8 mouse cellular contexts compared by ENCODE assay signal in the genomic region with DNA sequence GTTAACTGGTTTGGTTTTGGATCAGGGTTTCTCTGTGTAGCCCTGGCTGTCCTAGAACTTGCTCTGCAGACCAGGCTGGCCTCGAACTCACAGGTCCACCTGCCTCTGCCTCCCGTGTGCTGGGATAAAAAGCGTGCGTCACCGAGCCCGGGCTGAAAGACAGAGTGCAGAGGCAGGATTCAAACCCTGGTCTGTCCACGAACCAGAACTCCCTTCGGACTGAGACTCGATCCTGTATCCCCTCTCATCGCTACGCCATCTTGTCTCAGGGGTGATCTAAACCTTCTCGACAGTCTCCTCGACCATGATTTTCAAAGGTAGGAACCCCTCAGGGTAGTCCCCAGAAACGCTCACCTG. TPM values are rescaled to one million over a fixed set of nuclear protein-coding genes. Genes with fewer than 3 reads are reported as not detected.
DNase-seq lines count a peak whose midpoint lies in the region; ATAC-seq and TF ChIP-seq lines count a peak whose summit lies in the region.

No protein-coding gene starts in this region.

- peaks cover 13% of the 10 kb centered on the region for H3K4me1 ChIP-seq in heart, embryonic 16.5 days (ENCODE audit: control insufficient read depth, insufficient read depth, low read length)
- peaks cover 3% of the 10 kb centered on the region; the same call in 1 of the 2 replicates for H3K4me1 ChIP-seq in bone marrow, adult 2 months (ENCODE audit: control insufficient read depth, insufficient read depth, low read length)
- peaks cover 19% of the 10 kb centered on the region for H3K4me1 ChIP-seq in hindbrain, embryonic 13.5 days (replicated peaks)
- peaks cover 21% of the 10 kb centered on the region for H3K4me1 ChIP-seq in midbrain, embryonic 10.5 days

- no peak for DNase-seq in heart, postnatal 25 days (ENCODE audit: low spot score)
- DNase-seq in midbrain, embryonic 10.5 days (ENCODE audit: low spot score), result no peak
- DNase-seq in left cerebral cortex, adult 11 months (ENCODE audit: low spot score), result no peak
- no peak for DNase-seq in spleen, postnatal 14 days (ENCODE audit: low spot score in 2 of 2)

- intact Hi-C loops in heart, postnatal 25 days (cut with DNase I), result loop anchor here (1.0 to 10.0 kb wide), 4 partner anchors 58 to 510 kb away; no protein-coding TSS in a partner anchor

- H3K9me3 ChIP-seq in heart, embryonic 16.5 days (replicated peaks; ENCODE audit: control insufficient read depth, low read length), result no peaks in the 10 kb centered on the region
- H3K9me3 ChIP-seq in hindbrain, embryonic 13.5 days, result no peaks in the 10 kb centered on the region
- no peaks in the 10 kb centered on the region for H3K9me3 ChIP-seq in midbrain, embryonic 10.5 days (replicated peaks)

- no peak for TF ChIP-seq POLR2A in bone marrow, adult 2 months (IDR thresholded peaks at IDR 0.05; ENCODE audit: borderline replicate concordance, control insufficient read depth, low read depth, low read length)

- H3K4me3 ChIP-seq in heart, embryonic 16.5 days (ENCODE audit: low read length), result peak overlapping the region; percentile 74
- H3K4me3 ChIP-seq in bone marrow, adult 2 months (replicated peaks; ENCODE audit: control insufficient read depth, low read depth, low read length), result peak overlapping the region; percentile 92
- peak overlapping the region; percentile 58 for H3K4me3 ChIP-seq in hindbrain, embryonic 13.5 days
- H3K4me3 ChIP-seq in midbrain, embryonic 10.5 days, result peak overlapping the region; percentile 81

- H3K36me3 ChIP-seq in heart, embryonic 16.5 days (ENCODE audit: control insufficient read depth, insufficient read depth), result no peaks in the 10 kb centered on the region
- no peaks in the 10 kb centered on the region for H3K36me3 ChIP-seq in hindbrain, embryonic 13.5 days
- H3K36me3 ChIP-seq in midbrain, embryonic 10.5 days, result peaks cover 15% of the 10 kb centered on the region

- peak overlapping the region; percentile 78 for H3K9ac ChIP-seq in heart, embryonic 16.5 days (ENCODE audit: low read length)
- H3K9ac ChIP-seq in hindbrain, embryonic 13.5 days, result peak overlapping the region; percentile 68

- peak overlapping the region; percentile 31 for H3K27ac ChIP-seq in heart, embryonic 16.5 days (ENCODE audit: low read length)
- H3K27ac ChIP-seq in bone marrow, adult 2 months (ENCODE audit: control insufficient read depth, insufficient read depth, low read depth, low read length, poor library complexity), result no peak overlapping the region
- H3K27ac ChIP-seq in hindbrain, embryonic 13.5 days, result peak overlapping the region; percentile 74
- peak overlapping the region; percentile 78 for H3K27ac ChIP-seq in midbrain, embryonic 10.5 days (replicated peaks)

- ATAC-seq in heart, embryonic 16.5 days (replicated peaks; ENCODE audit: extremely low read depth, insufficient read depth, low FRiP score), result no peak
- no peak for ATAC-seq in hindbrain, embryonic 13.5 days (ENCODE audit: low FRiP score)
- no peak for ATAC-seq in activated CD4-positive, CD25-positive, alpha-beta regulatory T cell, adult 4 months

- TF ChIP-seq CTCF in bone marrow, adult 2 months (IDR thresholded peaks at IDR 0.05; ENCODE audit: control insufficient read depth, insufficient read depth, low read length), result no peak

- H3K27me3 ChIP-seq in heart, embryonic 16.5 days (ENCODE audit: control insufficient read depth, insufficient read depth, low read length), result no peaks in the 10 kb centered on the region
- H3K27me3 ChIP-seq in hindbrain, embryonic 13.5 days, result no peaks in the 10 kb centered on the region
- no peaks in the 10 kb centered on the region for H3K27me3 ChIP-seq in midbrain, embryonic 10.5 days (ENCODE audit: low read depth, poor library complexity, severe bottlenecking)

- WGBS in heart, embryonic 16.5 days, result 1% methylated on average over 14 of the region's 14 CpGs
- 3% methylated on average over 14 of the region's 14 CpGs for WGBS in bone marrow, adult 2 months
- WGBS in hindbrain, embryonic 13.5 days, result under 1% methylated on average over 14 of the region's 14 CpGs
- 2% methylated on average over 14 of the region's 14 CpGs for WGBS in midbrain, embryonic 10.5 days

- peak overlapping the region; percentile 78 for H3K4me2 ChIP-seq in heart, embryonic 16.5 days (ENCODE audit: low read depth, low read length)
- peak overlapping the region; percentile 61 for H3K4me2 ChIP-seq in hindbrain, embryonic 13.5 days

RNA-seq across cellular contexts. Expression of a gene that starts 0.3 kb away (rescaled TPM):
- 1.0 and 1.2 TPM in 2 replicates for polyA plus RNA-seq in heart, embryonic 16.5 days (2015; fragmentation: Nextera tagmentation; extraction: Ambion mirVana)
- total RNA-seq in heart, postnatal 25 days (2021), result under 1 TPM; 0.61 to 0.70 TPM
- polyA plus RNA-seq in bone marrow, adult 2 months (2011; ENCODE audit: insufficient read depth, insufficient read length, low replicate concordance, missing spikeins), result not detected in 2 replicates
- polyA plus RNA-seq in hindbrain, embryonic 13.5 days (2015; fragmentation: Nextera tagmentation; extraction: Ambion mirVana), result 0.76 and 0.84 TPM in 2 replicates
- 0.94 and 1.0 TPM in 2 replicates for polyA plus RNA-seq in midbrain, embryonic 10.5 days (2016; fragmentation: Nextera tagmentation; extraction: Ambion mirVana)
- polyA plus RNA-seq in activated CD4-positive, CD25-positive, alpha-beta regulatory T cell, adult 4 months (2017; shearing (Covaris generic)), result under 1 TPM; 0.24 to 0.66 TPM

RNA-seq across cellular contexts. Expression of a gene that starts 0.6 kb away (rescaled TPM):
- polyA plus RNA-seq in heart, embryonic 16.5 days (2015; fragmentation: Nextera tagmentation; extraction: Ambion mirVana), result 65.2 and 69.1 TPM in 2 replicates
- total RNA-seq in heart, postnatal 25 days (2021), result 1 to 10 TPM; 1.1 to 1.7 TPM
- 48.8 and 55.7 TPM in 2 replicates for polyA plus RNA-seq in bone marrow, adult 2 months (2011; ENCODE audit: insufficient read depth, insufficient read length, low replicate concordance, missing spikeins)
- 14.0 and 15.8 TPM in 2 replicates for polyA plus RNA-seq in hindbrain, embryonic 13.5 days (2015; fragmentation: Nextera tagmentation; extraction: Ambion mirVana)
- 106 and 115 TPM in 2 replicates for polyA plus RNA-seq in midbrain, embryonic 10.5 days (2016; fragmentation: Nextera tagmentation; extraction: Ambion mirVana)
- polyA plus RNA-seq in activated CD4-positive, CD25-positive, alpha-beta regulatory T cell, adult 4 months (2017; shearing (Covaris generic)), result 10 to 100 TPM; 69.0 to 76.6 TPM

RNA-seq across cellular contexts. Expression of a gene that starts 18.1 kb away (rescaled TPM):
- 258 and 282 TPM in 2 replicates for polyA plus RNA-seq in heart, embryonic 16.5 days (2015; fragmentation: Nextera tagmentation; extraction: Ambion mirVana)
- 100 to 1,000 TPM; 353 to 360 TPM for total RNA-seq in heart, postnatal 25 days (2021)
- polyA plus RNA-seq in bone marrow, adult 2 months (2011; ENCODE audit: insufficient read depth, insufficient read length, low replicate concordance, missing spikeins), result 14.8 and 18.2 TPM in 2 replicates
- 188 and 191 TPM in 2 replicates for polyA plus RNA-seq in hindbrain, embryonic 13.5 days (2015; fragmentation: Nextera tagmentation; extraction: Ambion mirVana)
- polyA plus RNA-seq in midbrain, embryonic 10.5 days (2016; fragmentation: Nextera tagmentation; extraction: Ambion mirVana), result 169 and 178 TPM in 2 replicates
- polyA plus RNA-seq in activated CD4-positive, CD25-positive, alpha-beta regulatory T cell, adult 4 months (2017; shearing (Covaris generic)), result 10 to 100 TPM; 18.9 to 22.0 TPM

RNA-seq across cellular contexts. Expression of a gene that starts 42.7 kb away (rescaled TPM):
- 5.4 and 6.0 TPM in 2 replicates for polyA plus RNA-seq in heart, embryonic 16.5 days (2015; fragmentation: Nextera tagmentation; extraction: Ambion mirVana)
- 10 to 100 TPM; 27.4 to 30.9 TPM for total RNA-seq in heart, postnatal 25 days (2021)
- 142 and 159 TPM in 2 replicates for polyA plus RNA-seq in bone marrow, adult 2 months (2011; ENCODE audit: insufficient read depth, insufficient read length, low replicate concordance, missing spikeins)
- 8.2 and 9.3 TPM in 2 replicates for polyA plus RNA-seq in hindbrain, embryonic 13.5 days (2015; fragmentation: Nextera tagmentation; extraction: Ambion mirVana)
- 8.0 and 8.5 TPM in 2 replicates for polyA plus RNA-seq in midbrain, embryonic 10.5 days (2016; fragmentation: Nextera tagmentation; extraction: Ambion mirVana)
- polyA plus RNA-seq in activated CD4-positive, CD25-positive, alpha-beta regulatory T cell, adult 4 months (2017; shearing (Covaris generic)), result 1 to 10 TPM; 5.5 to 5.9 TPM

RNA-seq across cellular contexts. Expression of a gene that starts 46.6 kb away (rescaled TPM):
- polyA plus RNA-seq in heart, embryonic 16.5 days (2015; fragmentation: Nextera tagmentation; extraction: Ambion mirVana), result 0.89 and 1.1 TPM in 2 replicates
- under 1 TPM in 1 of 2 experiments, not detected in 1; 0.26 TPM for total RNA-seq in heart, postnatal 25 days (2021)
- polyA plus RNA-seq in bone marrow, adult 2 months (2011; ENCODE audit: insufficient read depth, insufficient read length, low replicate concordance, missing spikeins), result 3.0 TPM in 1 of 2 replicates, not detected in the other
- polyA plus RNA-seq in hindbrain, embryonic 13.5 days (2015; fragmentation: Nextera tagmentation; extraction: Ambion mirVana), result 0.65 and 0.71 TPM in 2 replicates
- 0.68 and 0.99 TPM in 2 replicates for polyA plus RNA-seq in midbrain, embryonic 10.5 days (2016; fragmentation: Nextera tagmentation; extraction: Ambion mirVana)
- polyA plus RNA-seq in activated CD4-positive, CD25-positive, alpha-beta regulatory T cell, adult 4 months (2017; shearing (Covaris generic)), result under 1 TPM in 1 of 2 experiments, not detected in 1; 0.95 TPM
